Mouse (Mus musculus) spleen, adult 2 months (tissue): ENCODE results near the gene Gm9049. TPM values are rescaled to one million over a fixed set of nuclear protein-coding genes. Genes with fewer than 3 reads are reported as not detected.
"Not testable (repeated sequence)": the region's sequence is repeated elsewhere in the genome, so short reads cannot be mapped to it uniquely, and the experiment has no call there.

ENCODE experiments used
- DNase-seq, 2 experiments: peaks; one replicate each; pipeline versions ENCODE4 v3.0.0 to v3.0.0-alpha.2; 2012 to 2021; ENCODE audit warnings: low spot score in 2 of 2, low read depth in 1 of 2
- H3K27ac ChIP-seq: fragments of 200-500 bp; 2 replicates; pipeline ENCODE4 v1.5.1; 2012; ENCODE audit warnings: low read length, inconsistent platforms; ENCODE audit not compliant: insufficient read depth
- H3K27me3 ChIP-seq: fragments of 200-500 bp; 2 replicates; pipeline ENCODE4 v1.6.1; 2012; ENCODE audit warnings: mild to moderate bottlenecking, moderate library complexity, low read length, inconsistent platforms; ENCODE audit not compliant: control insufficient read depth, insufficient read depth
- H3K36me3 ChIP-seq: fragments of 200-500 bp; 2 replicates; pipeline ENCODE4 v1.6.1; 2012; ENCODE audit warnings: mild to moderate bottlenecking, low read length, inconsistent platforms; ENCODE audit not compliant: control insufficient read depth, insufficient read depth
- H3K4me1 ChIP-seq: fragments of 200-500 bp; 2 replicates; pipeline ENCODE4 v1.6.1; 2011; ENCODE audit warnings: inconsistent platforms; ENCODE audit not compliant: control insufficient read depth, insufficient read depth, insufficient read length
- H3K4me3 ChIP-seq: fragments of 200-500 bp; 2 replicates; pipeline ENCODE4 v1.5.1; 2011; ENCODE audit warnings: mild to moderate bottlenecking, inconsistent platforms; ENCODE audit not compliant: insufficient read depth, insufficient read length; ENCODE audit errors: extremely low read depth
- CTCF ChIP-seq: fragments of 200-500 bp; IDR thresholded peaks from 2 replicates; pipeline ENCODE4 v1.5.1; 2011; ENCODE audit warnings: mild to moderate bottlenecking, inconsistent platforms; ENCODE audit not compliant: insufficient read depth, insufficient read length, insufficient replicate concordance; ENCODE audit errors: extremely low read depth
- POLR2A ChIP-seq: fragments of 200-500 bp; IDR thresholded peaks from 2 replicates; pipeline ENCODE4 v1.6.1; 2011; ENCODE audit warnings: low read depth, low read length, inconsistent platforms
- WGBS: fragments of 180-500 bp; shearing (Covaris S2); methylation state at CpG from one replicate; pipeline ENCODE4 v1.1.7; 2018; 5-methylcytosine and 5-hydroxymethylcytosine counted together
- polyA plus RNA-seq: library from polyadenylated mRNA; depleted of rRNA; stranded (reverse); fragments of >200 nt; gene quantifications from 2 replicates; pipeline ENCODE4 v1.2.3, GENCODE M21; 2012; rRNA removed

The Gm9049 gene
- polyA plus RNA-seq, 1 experiment, result 0.04 TPM

DNA sequence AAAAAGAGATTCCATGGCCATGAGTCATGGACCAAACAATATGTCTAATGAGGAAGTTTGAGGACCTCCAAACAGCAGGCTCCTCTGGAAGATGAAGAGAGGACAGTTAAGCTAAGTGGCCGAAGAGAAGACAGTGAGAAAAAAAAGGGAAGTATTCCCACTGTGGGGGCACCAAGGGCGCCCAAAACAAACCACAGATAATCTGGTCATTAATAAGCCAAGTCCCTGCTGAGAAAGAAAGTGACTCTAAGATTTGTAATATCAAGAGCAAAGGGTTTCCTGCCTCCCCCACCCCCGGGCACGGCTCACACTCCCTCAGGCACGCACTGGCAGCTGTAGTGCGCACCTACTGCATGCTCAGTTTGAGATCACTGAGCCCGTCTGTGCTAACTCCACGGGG lies 34.9 kb downstream of the Gm9049 start:
- no peak for DNase-seq
- no peak for TF ChIP-seq POLR2A
- TF ChIP-seq CTCF, result no peak
- no peak overlapping the region for H3K4me3 ChIP-seq
- 36% methylated on average over 8 of the region's 8 CpGs for WGBS
- H3K27ac ChIP-seq, result no peak overlapping the region
- no peaks in the 10 kb centered on the region for H3K27me3 ChIP-seq
- H3K36me3 ChIP-seq, result no peaks in the 10 kb centered on the region
- H3K4me1 ChIP-seq, result no peaks in the 10 kb centered on the region

DNA sequence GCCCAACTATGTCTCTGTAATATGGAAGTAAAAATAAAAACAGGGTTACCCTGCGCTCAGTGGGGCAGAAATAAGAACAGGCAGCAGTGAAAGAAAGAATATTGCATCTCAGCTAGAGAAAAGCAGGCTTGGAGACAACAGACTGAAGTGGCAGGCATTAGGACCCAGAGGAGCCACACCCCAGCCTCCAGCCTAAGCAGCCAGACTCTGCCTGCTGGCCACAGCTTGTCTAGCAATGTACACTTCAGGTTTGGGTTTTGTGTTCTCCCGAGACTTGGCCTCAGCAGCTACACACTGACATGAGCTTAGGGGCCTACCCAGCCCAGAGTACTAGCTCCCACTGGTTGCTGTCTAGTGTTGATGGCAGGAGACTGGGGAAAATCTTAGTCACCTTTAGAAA lies 51.8 kb downstream of the Gm9049 start:
- not testable (repeated sequence) for H3K4me1 ChIP-seq, H3K4me3 ChIP-seq, H3K36me3 ChIP-seq, DNase-seq, H3K27ac ChIP-seq, H3K27me3 ChIP-seq
- WGBS, result 50% methylated on average over 2 of the region's 2 CpGs

Other genes with a start within 250 kb of the Gm9049 start
- gene Mdm1, start 212.3 kb downstream of the Gm9049 start, polyA plus RNA-seq, result 2.9 and 3.4 TPM in 2 replicates
- gene Il22, start 149.2 kb downstream of the Gm9049 start, polyA plus RNA-seq, result not detected in 2 replicates
- not detected in 2 replicates for gene Gm32717, start 113.3 kb downstream of the Gm9049 start, polyA plus RNA-seq
- not detected in 2 replicates for gene Gm32802, start 95.4 kb downstream of the Gm9049 start, polyA plus RNA-seq
- gene Iltifb, start 59.1 kb downstream of the Gm9049 start, polyA plus RNA-seq, result not detected in 2 replicates
- gene Gm9040, start 27.1 kb downstream of the Gm9049 start, polyA plus RNA-seq, result not detected in 2 replicates
- not detected in 2 replicates for gene Gm9044, start 21.7 kb downstream of the Gm9049 start, polyA plus RNA-seq
- gene Gm9045, start 16.3 kb downstream of the Gm9049 start, polyA plus RNA-seq, result 0.04 TPM in 1 of 2 replicates, not detected in the other
- gene Gm9046, start 10.8 kb downstream of the Gm9049 start, polyA plus RNA-seq, result not detected in 2 replicates
- gene Gm9048, start 5.4 kb downstream of the Gm9049 start, polyA plus RNA-seq, result not detected in 2 replicates
- gene Ifng, start 86.9 kb upstream of the Gm9049 start, polyA plus RNA-seq, result 0.33 and 0.38 TPM in 2 replicates